Mouse (Mus musculus) forebrain, embryonic 16.5 days (tissue): ENCODE results near the gene Gm36176. TPM values are rescaled to one million over a fixed set of nuclear protein-coding genes. Genes with fewer than 3 reads are reported as not detected.

Source experiments
- ATAC-seq: fragments of 200-750 bp; cut with Nextera tagmentation; 2 replicates; pipeline ENCODE4 v1.8.0; 2017; ENCODE audit warnings: mild to moderate bottlenecking, moderate library complexity
- H3K27ac ChIP-seq: fragments of 300-500 bp; sonication (generic); 2 replicates; pipeline ENCODE4 v1.5.1; 2014; ENCODE audit warnings: low read length, control low read depth
- H3K27me3 ChIP-seq: fragments of 300-500 bp; sonication (generic); replicated peaks from 2 replicates; pipeline ENCODE4 v1.6.1; 2014; ENCODE audit warnings: low read length; ENCODE audit not compliant: control insufficient read depth, insufficient read depth
- H3K36me3 ChIP-seq: fragments of 300-500 bp; sonication (generic); 2 replicates; pipeline ENCODE4 v1.6.1; 2014; ENCODE audit not compliant: control insufficient read depth, insufficient read depth
- H3K4me1 ChIP-seq: fragments of 300-500 bp; sonication (generic); replicated peaks from 2 replicates; pipeline ENCODE4 v1.6.1; 2014; ENCODE audit warnings: low read length; ENCODE audit not compliant: control insufficient read depth, insufficient read depth
- H3K4me2 ChIP-seq: fragments of 300-500 bp; sonication (generic); 2 replicates; pipeline ENCODE4 v1.6.1; 2014; ENCODE audit warnings: mild to moderate bottlenecking, low read length, control low read depth
- H3K4me3 ChIP-seq: fragments of 300-500 bp; sonication (generic); replicated peaks from 2 replicates; pipeline ENCODE4 v1.5.1; 2014; ENCODE audit warnings: mild to moderate bottlenecking, low read length, control low read depth
- H3K9ac ChIP-seq: fragments of 300-500 bp; sonication (generic); replicated peaks from 2 replicates; pipeline ENCODE4 v1.6.1; 2014; ENCODE audit warnings: low read depth, low read length, control low read depth
- H3K9me3 ChIP-seq: fragments of 300-500 bp; sonication (generic); 2 replicates; pipeline ENCODE4 v1.6.1; 2016; ENCODE audit warnings: low read length; ENCODE audit not compliant: control insufficient read depth
- WGBS: fragments of 180-500 bp; shearing (Covaris S2); extraction: QIAGEN DNeasy Blood & Tissue Kit; methylation state at CpG from one replicate; pipeline ENCODE4 v1.1.7; 2014; 5-methylcytosine and 5-hydroxymethylcytosine counted together
- polyA plus RNA-seq: library from polyadenylated mRNA; unstranded; fragments of >200 nt; fragmentation: Nextera tagmentation; extraction: Ambion mirVana; gene quantifications from 2 replicates; pipeline ENCODE4 v1.2.1, GENCODE M21; 2015

The Gm36176 gene
- polyA plus RNA-seq, 1 experiment from 2014 or later = not detected

- Histone ChIP-seq H3K4me3 (0 out of 2 replicates have a peak overlapping the region, but pooled peaks have one; percentile 8), H3K27ac (no peak overlapping the region), H3K27me3 (no peaks in the 10 kb centered on the region), H3K9me3 (no peaks in the 10 kb centered on the region), H3K9ac (no peak overlapping the region), H3K4me1 (no peaks in the 10 kb centered on the region), H3K36me3 (no peaks in the 10 kb centered on the region), H3K4me2 (peak overlapping the region; percentile 17; the same call in 1 of the 2 replicates)
- 32% methylated on average over 11 of the region's 11 CpGs for WGBS
- ATAC-seq = no peak
Observed at GRCm38 (mm10) chr10:77864762-77865143, 18.1 kb downstream of the Gm36176 start.

GRCm38 (mm10) chr10:77867546-77867945 is 20.9 kb downstream of the Gm36176 start:
- ATAC-seq = no peak

GRCm38 (mm10) chr10:77869651-77870050 is 23.0 kb downstream of the Gm36176 start:
- H3K4me3 ChIP-seq = no peak overlapping the region
- H3K36me3 ChIP-seq = no peaks in the 10 kb centered on the region
- H3K9me3 ChIP-seq = no peaks in the 10 kb centered on the region
- H3K27ac ChIP-seq = no peak overlapping the region
- ATAC-seq = no peak
- no peak overlapping the region for H3K4me2 ChIP-seq
- 89% methylated on average over 7 of the region's 7 CpGs for WGBS
- H3K9ac ChIP-seq = no peak overlapping the region
- H3K4me1 ChIP-seq = no peaks in the 10 kb centered on the region
- H3K27me3 ChIP-seq = no peaks in the 10 kb centered on the region

More at GRCm38 (mm10) chr10:77867546-77867945, 20.9 kb downstream of the Gm36176 start:
- Histone ChIP-seq H3K27ac (no peak overlapping the region), H3K9ac (no peak overlapping the region), H3K4me1 (no peaks in the 10 kb centered on the region), H3K9me3 (no peaks in the 10 kb centered on the region), H3K4me3 (no peak overlapping the region), H3K4me2 (no peak overlapping the region), H3K36me3 (no peaks in the 10 kb centered on the region), H3K27me3 (no peaks in the 10 kb centered on the region)
- 50% methylated on average over 1 of the region's 1 CpGs for WGBS

GRCm38 (mm10) chr10:77878985-77879384 is 32.4 kb downstream of the Gm36176 start:
- no peak for ATAC-seq

GRCm38 (mm10) chr10:77880305-77880704 is 33.7 kb downstream of the Gm36176 start:
- 73% methylated on average over 3 of the region's 3 CpGs for WGBS
- Histone ChIP-seq H3K4me3 (no peak overlapping the region), H3K9me3 (no peaks in the 10 kb centered on the region), H3K27ac (no peak overlapping the region), H3K36me3 (no peaks in the 10 kb centered on the region), H3K27me3 (no peaks in the 10 kb centered on the region), H3K4me1 (no peaks in the 10 kb centered on the region), H3K4me2 (no peak overlapping the region), H3K9ac (no peak overlapping the region)
- no peak for ATAC-seq

More at GRCm38 (mm10) chr10:77878985-77879384, 32.4 kb downstream of the Gm36176 start:
- Histone ChIP-seq H3K27me3 (no peaks in the 10 kb centered on the region), H3K9ac (no peak overlapping the region), H3K27ac (no peak overlapping the region), H3K4me2 (no peak overlapping the region), H3K4me1 (no peaks in the 10 kb centered on the region), H3K36me3 (no peaks in the 10 kb centered on the region), H3K4me3 (no peak overlapping the region), H3K9me3 (no peaks in the 10 kb centered on the region)
- WGBS = 61% methylated on average over 6 of the region's 6 CpGs

GRCm38 (mm10) chr10:77882553-77882952 is 36.0 kb downstream of the Gm36176 start:
- H3K36me3 ChIP-seq = no peaks in the 10 kb centered on the region

GRCm38 (mm10) chr10:77886007-77886747 is 39.6 kb downstream of the Gm36176 start:
- Histone ChIP-seq H3K36me3 (no peaks in the 10 kb centered on the region), H3K27ac (no peak overlapping the region), H3K4me2 (no peak overlapping the region), H3K9me3 (0 out of 2 replicates have a peak, but pooled peaks cover 3% of the 10 kb centered on the region), H3K4me1 (no peaks in the 10 kb centered on the region), H3K4me3 (no peak overlapping the region), H3K9ac (no peak overlapping the region), H3K27me3 (no peaks in the 10 kb centered on the region)
- 53% methylated on average over 12 of the region's 12 CpGs for WGBS
- ATAC-seq = no peak

More at GRCm38 (mm10) chr10:77882553-77882952, 36.0 kb downstream of the Gm36176 start:
- no peak for ATAC-seq
- Histone ChIP-seq H3K4me3 (no peak overlapping the region), H3K9ac (no peak overlapping the region), H3K27me3 (no peaks in the 10 kb centered on the region), H3K4me2 (no peak overlapping the region), H3K9me3 (no peaks in the 10 kb centered on the region), H3K27ac (no peak overlapping the region), H3K4me1 (no peaks in the 10 kb centered on the region)
- 90% methylated on average over 5 of the region's 5 CpGs for WGBS

- ATAC-seq = no peak
- Histone ChIP-seq H3K36me3 (no peaks in the 10 kb centered on the region), H3K9ac (no peak overlapping the region), H3K4me2 (no peak overlapping the region), H3K27me3 (no peaks in the 10 kb centered on the region), H3K4me1 (no peaks in the 10 kb centered on the region), H3K4me3 (no peak overlapping the region), H3K9me3 (0 out of 2 replicates have a peak, but pooled peaks cover 3% of the 10 kb centered on the region), H3K27ac (no peak overlapping the region)
- WGBS = 77% methylated on average over 8 of the region's 8 CpGs
Observed at GRCm38 (mm10) chr10:77890987-77891565, 44.5 kb downstream of the Gm36176 start.

- no peak for ATAC-seq
- Histone ChIP-seq H3K9ac (no peak overlapping the region), H3K27ac (no peak overlapping the region), H3K4me1 (no peaks in the 10 kb centered on the region), H3K36me3 (no peaks in the 10 kb centered on the region), H3K4me3 (no peak overlapping the region), H3K27me3 (no peaks in the 10 kb centered on the region), H3K9me3 (no peaks in the 10 kb centered on the region), H3K4me2 (no peak overlapping the region)
- WGBS = 67% methylated on average over 5 of the region's 5 CpGs
Observed at GRCm38 (mm10) chr10:77895562-77895961, 49.0 kb downstream of the Gm36176 start.
